Mouse (Mus musculus): ENCODE measurements around the gene Dnajc17. TPM values are rescaled to one million over a fixed set of nuclear protein-coding genes. Genes with fewer than 3 reads are reported as not detected.
A peak's percentile ranks its signal among the peaks of the same experiment; 100 is the strongest.

The Dnajc17 gene
- polyA plus RNA-seq, 1 experiment from 2014 or later = 28.9 TPM

- H3K4me3 ChIP-seq (ENCODE audit: inconsistent target) = no peak overlapping the region
- no peaks in the 10 kb centered on the region for H3K36me3 ChIP-seq (ENCODE audit: inconsistent target)
- no peaks in the 10 kb centered on the region for H3K79me2 ChIP-seq (ENCODE audit: inconsistent target)
- 40% methylated on average over 25 of the region's 25 CpGs for WGBS (ENCODE audit: missing documents)
- H3K27ac ChIP-seq = no peak overlapping the region
Measured at GRCm38 (mm10) chr2:119236682-119237209, 28.2 kb upstream of the Dnajc17 start.

GRCm38 (mm10) chr2:119229775-119230704 lies 21.4 kb upstream of the Dnajc17 start, which contains the start of gene Ppp1r14d:
Ppp1r14d (minus strand) TSS chr2:119229906.
- no peak within 1 kb of the TSS for H3K27ac ChIP-seq
- no peaks in the 10 kb centered on the region for H3K36me3 ChIP-seq (ENCODE audit: inconsistent target)
- H3K4me3 ChIP-seq (ENCODE audit: inconsistent target) = no peak within 1 kb of the TSS
- no peaks in the 10 kb centered on the region for H3K79me2 ChIP-seq (ENCODE audit: inconsistent target)
- WGBS (ENCODE audit: missing documents) = 82% methylated on average over 5 of the region's 6 CpGs

- peaks cover 28% of the 10 kb centered on the region; the same call in 1 of the 2 replicates for H3K36me3 ChIP-seq (ENCODE audit: inconsistent target)
- WGBS (ENCODE audit: missing documents) = 0% methylated on average over 13 of the region's 13 CpGs
- peak overlapping the region; percentile 92 for H3K4me3 ChIP-seq (ENCODE audit: inconsistent target)
- peak overlapping the region; percentile 44; the same call in 1 of the 2 replicates for H3K27ac ChIP-seq
- H3K79me2 ChIP-seq (ENCODE audit: inconsistent target) = peaks cover 42% of the 10 kb centered on the region; the same call in 1 of the 2 replicates
Measured at GRCm38 (mm10) chr2:119209176-119209507, 547 bp upstream of the Dnajc17 start.

- peak overlapping the region; percentile 81 for H3K27ac ChIP-seq
- 24% methylated on average over 6 of the region's 6 CpGs for WGBS (ENCODE audit: missing documents)
- peaks cover 22% of the 10 kb centered on the region; the same call in 1 of the 2 replicates for H3K36me3 ChIP-seq (ENCODE audit: inconsistent target)
Measured at GRCm38 (mm10) chr2:119207961-119208343, 643 bp downstream of the Dnajc17 start.

GRCm38 (mm10) chr2:119203871-119204460 lies 4.6 kb downstream of the Dnajc17 start:
- Histone ChIP-seq H3K36me3 (ENCODE audit: inconsistent target) (no peaks in the 10 kb centered on the region), H3K79me2 (ENCODE audit: inconsistent target) (peaks cover 83% of the 10 kb centered on the region; the same call in 1 of the 2 replicates), H3K27ac (no peak overlapping the region), H3K4me3 (ENCODE audit: inconsistent target) (no peak overlapping the region)
- 89% methylated on average over 4 of the region's 4 CpGs for WGBS (ENCODE audit: missing documents)

More at GRCm38 (mm10) chr2:119207961-119208343, 643 bp downstream of the Dnajc17 start:
- peaks cover 54% of the 10 kb centered on the region; the same call in 1 of the 2 replicates for H3K79me2 ChIP-seq (ENCODE audit: inconsistent target)
- H3K4me3 ChIP-seq (ENCODE audit: inconsistent target) = peak overlapping the region; percentile 92

GRCm38 (mm10) chr2:119202914-119203453 lies 5.6 kb downstream of the Dnajc17 start:
- 77% methylated on average over 5 of the region's 5 CpGs for WGBS (ENCODE audit: missing documents)
- H3K79me2 ChIP-seq (ENCODE audit: inconsistent target) = peaks cover 82% of the 10 kb centered on the region; the same call in 1 of the 2 replicates
- H3K27ac ChIP-seq = no peak overlapping the region
- no peak overlapping the region for H3K4me3 ChIP-seq (ENCODE audit: inconsistent target)
- no peaks in the 10 kb centered on the region for H3K36me3 ChIP-seq (ENCODE audit: inconsistent target)

- Histone ChIP-seq H3K36me3 (ENCODE audit: inconsistent target) (no peaks in the 10 kb centered on the region), H3K4me3 (ENCODE audit: inconsistent target) (no peak overlapping the region), H3K27ac (no peak overlapping the region), H3K79me2 (ENCODE audit: inconsistent target) (peaks cover 67% of the 10 kb centered on the region; the same call in 1 of the 2 replicates)
- WGBS (ENCODE audit: missing documents) = 98% methylated on average over 3 of the region's 3 CpGs
Measured at GRCm38 (mm10) chr2:119198934-119199333, 9.7 kb downstream of the Dnajc17 start.

GRCm38 (mm10) chr2:119198049-119198448 lies 10.5 kb downstream of the Dnajc17 start:
- no peaks in the 10 kb centered on the region for H3K36me3 ChIP-seq (ENCODE audit: inconsistent target)
- peaks cover 61% of the 10 kb centered on the region; the same call in 1 of the 2 replicates for H3K79me2 ChIP-seq (ENCODE audit: inconsistent target)
- H3K4me3 ChIP-seq (ENCODE audit: inconsistent target) = no peak overlapping the region
- WGBS (ENCODE audit: missing documents) = 100% methylated on average over 1 of the region's 1 CpGs
- no peak overlapping the region for H3K27ac ChIP-seq

GRCm38 (mm10) chr2:119197493-119197892 lies 11.1 kb downstream of the Dnajc17 start:
- H3K4me3 ChIP-seq (ENCODE audit: inconsistent target) = no peak overlapping the region
- H3K27ac ChIP-seq = no peak overlapping the region
- WGBS (ENCODE audit: missing documents) = 89% methylated on average over 1 of the region's 1 CpGs
- no peaks in the 10 kb centered on the region for H3K36me3 ChIP-seq (ENCODE audit: inconsistent target)
- peaks cover 55% of the 10 kb centered on the region; the same call in 1 of the 2 replicates for H3K79me2 ChIP-seq (ENCODE audit: inconsistent target)

- no peak overlapping the region for H3K27ac ChIP-seq
- no peak overlapping the region for H3K4me3 ChIP-seq (ENCODE audit: inconsistent target)
- 92% methylated on average over 4 of the region's 4 CpGs for WGBS (ENCODE audit: missing documents)
- no peaks in the 10 kb centered on the region for H3K36me3 ChIP-seq (ENCODE audit: inconsistent target)
- peaks cover 47% of the 10 kb centered on the region; the same call in 1 of the 2 replicates for H3K79me2 ChIP-seq (ENCODE audit: inconsistent target)
Measured at GRCm38 (mm10) chr2:119196316-119197108, 12.1 kb downstream of the Dnajc17 start.

GRCm38 (mm10) chr2:119194140-119194539 lies 14.5 kb downstream of the Dnajc17 start:
- peaks cover 27% of the 10 kb centered on the region; the same call in 1 of the 2 replicates for H3K79me2 ChIP-seq (ENCODE audit: inconsistent target)
- H3K36me3 ChIP-seq (ENCODE audit: inconsistent target) = no peaks in the 10 kb centered on the region
- no peak overlapping the region for H3K4me3 ChIP-seq (ENCODE audit: inconsistent target)
- no peak overlapping the region for H3K27ac ChIP-seq
- WGBS (ENCODE audit: missing documents) = 98% methylated on average over 5 of the region's 5 CpGs

- no peak overlapping the region for H3K4me3 ChIP-seq (ENCODE audit: inconsistent target)
- H3K79me2 ChIP-seq (ENCODE audit: inconsistent target) = peaks cover 8% of the 10 kb centered on the region; the same call in 1 of the 2 replicates
- peaks cover 5% of the 10 kb centered on the region; the same call in 1 of the 2 replicates for H3K36me3 ChIP-seq (ENCODE audit: inconsistent target)
- WGBS (ENCODE audit: missing documents) = 92% methylated on average over 5 of the region's 5 CpGs
- no peak overlapping the region for H3K27ac ChIP-seq
Measured at GRCm38 (mm10) chr2:119190969-119191368, 17.6 kb downstream of the Dnajc17 start.

- H3K4me3 ChIP-seq (ENCODE audit: inconsistent target) = no peak overlapping the region
- WGBS (ENCODE audit: missing documents) = 5% methylated on average over 15 of the region's 15 CpGs
- peaks cover 5% of the 10 kb centered on the region; the same call in 1 of the 2 replicates for H3K79me2 ChIP-seq (ENCODE audit: inconsistent target)
- H3K27ac ChIP-seq = no peak overlapping the region
- peaks cover 19% of the 10 kb centered on the region; the same call in 1 of the 2 replicates for H3K36me3 ChIP-seq (ENCODE audit: inconsistent target)
Measured at GRCm38 (mm10) chr2:119189029-119189710, 19.4 kb downstream of the Dnajc17 start.

All from macrophage (primary cell).